Mouse (Mus musculus) right cerebral cortex, postnatal 36 days (tissue): ENCODE data around the gene Nagpa.
A peak's percentile ranks its signal among the peaks of the same experiment; 100 is the strongest.

Experiments
- DNase-seq, 2 experiments: peaks; one replicate each; pipeline ENCODE4 v3.0.0; 2022; ENCODE audit warnings: low spot score in 2 of 2, mixed read lengths in 1 of 2

Nagpa gene

DNA sequence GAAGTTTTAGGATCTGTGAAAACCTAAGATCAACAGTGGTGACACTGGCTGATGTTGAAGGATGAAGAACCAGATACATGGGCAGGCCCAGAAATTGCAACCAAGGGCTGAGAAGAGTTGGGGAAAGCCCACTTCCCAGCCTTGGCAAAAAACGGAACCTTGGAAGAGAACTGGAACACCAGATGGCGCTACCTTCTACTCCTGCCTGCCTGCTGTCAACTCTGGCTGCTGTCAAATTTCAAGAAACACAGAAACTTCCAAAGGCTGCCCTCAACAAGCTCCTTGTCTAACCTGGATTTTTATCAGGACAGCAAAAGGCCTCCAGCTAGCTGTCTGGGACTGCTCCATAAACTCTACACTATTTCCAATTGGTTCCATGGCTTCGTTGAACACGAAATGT, 1.1 kb downstream of the Nagpa start:
- DNase-seq, result no peak

DNA sequence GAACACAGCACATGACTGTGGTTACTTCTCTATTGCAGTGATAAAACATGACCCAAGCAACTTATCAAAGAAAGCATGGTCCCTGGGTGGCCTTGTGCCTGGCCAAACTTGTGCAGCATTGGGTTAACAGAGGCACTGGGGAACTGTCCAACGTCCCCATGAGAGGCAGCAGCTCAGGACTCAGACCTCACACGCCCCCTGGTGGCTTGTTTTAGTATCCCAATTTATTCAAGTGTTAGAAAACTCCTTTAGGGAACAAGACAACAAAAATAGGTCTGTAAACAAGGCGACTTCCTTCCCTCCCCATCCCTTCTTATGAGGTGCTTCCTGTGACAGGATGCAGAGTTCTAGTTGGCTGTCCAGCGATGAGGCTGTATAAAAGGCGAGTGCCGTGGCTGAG, 8.7 kb downstream of the Nagpa start:
- DNase-seq, result no peak

DNA sequence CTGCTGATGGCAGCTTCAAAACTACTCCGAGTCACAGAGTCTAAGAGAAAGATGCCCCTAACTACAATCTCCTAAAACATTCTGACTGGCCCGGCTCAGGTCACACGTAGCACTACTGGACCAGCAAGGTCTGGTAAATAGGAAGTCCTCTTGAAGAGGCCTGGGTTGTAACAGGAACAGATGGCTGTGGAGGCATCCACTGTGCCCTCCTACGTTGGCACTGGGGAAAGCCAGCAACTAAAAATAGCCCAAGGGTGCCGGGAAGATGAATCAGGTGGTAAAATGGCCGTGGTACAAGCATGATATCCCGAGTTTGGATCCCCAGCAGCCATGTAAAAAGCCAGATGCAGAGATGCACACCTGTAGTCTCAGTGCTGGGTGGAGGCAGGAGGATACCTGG, 17.6 kb downstream of the Nagpa start:
- peak; percentile 41 to 43 for DNase-seq

DNA sequence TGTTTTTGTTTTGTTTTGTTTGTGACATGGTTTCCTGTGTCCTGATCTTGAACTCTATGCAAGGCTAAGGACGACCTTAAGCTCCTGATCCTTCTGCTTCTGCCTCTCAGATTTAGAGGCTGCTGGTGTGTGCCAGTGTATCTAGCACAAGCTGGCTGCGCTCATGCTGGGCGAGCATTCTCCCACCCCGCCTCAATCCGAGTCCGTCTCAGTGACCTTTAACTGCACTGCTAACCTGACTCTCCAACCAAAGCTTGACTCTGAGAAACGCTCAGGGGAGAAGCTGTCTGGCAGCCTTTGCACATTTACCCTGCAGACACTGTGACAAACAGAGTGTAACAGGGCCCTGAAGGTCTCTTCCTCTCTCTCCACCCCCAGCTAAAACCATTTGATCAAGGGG, 18.1 kb downstream of the Nagpa start:
- DNase-seq, result no peak

DNA sequence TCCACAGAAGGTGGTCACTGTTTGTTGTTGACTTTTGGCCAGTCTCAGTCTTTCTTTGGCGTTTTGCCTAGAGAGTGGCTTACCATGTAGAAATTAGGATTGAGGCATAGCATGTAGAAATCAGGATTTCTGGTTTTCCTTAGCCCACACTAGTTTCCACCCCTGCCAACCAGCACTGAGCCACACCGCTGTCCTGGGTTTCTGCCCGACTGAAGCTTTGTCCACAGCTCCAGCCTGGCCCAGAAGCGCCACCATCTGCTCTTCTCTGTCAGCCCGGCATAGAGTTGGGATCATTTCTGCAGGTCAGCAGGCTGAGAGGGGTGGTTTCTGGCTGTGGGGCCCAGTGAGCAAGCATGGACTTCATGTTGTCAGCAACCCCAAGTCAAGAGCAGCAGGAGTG, 18.9 kb downstream of the Nagpa start:
- DNase-seq, result no peak

DNA sequence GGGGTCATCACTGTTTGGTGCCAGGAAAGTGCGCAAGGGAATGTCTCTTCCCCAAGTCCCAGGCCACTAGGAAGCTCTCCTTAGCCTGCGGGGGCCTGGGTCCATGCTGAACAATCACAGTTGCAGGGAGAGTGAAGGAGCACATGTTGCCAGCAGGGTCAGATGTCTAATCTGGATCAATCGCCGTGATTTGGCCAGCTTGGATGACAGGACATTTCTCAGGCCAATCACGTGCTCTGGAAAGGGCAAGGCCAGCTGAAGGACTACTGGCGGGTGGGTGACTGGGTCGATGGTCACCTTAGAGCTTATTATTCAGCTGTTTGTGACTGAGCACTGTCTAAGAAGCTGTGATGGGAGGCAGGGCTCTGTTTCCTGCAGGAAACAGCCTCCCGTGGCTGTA, 19.7 kb downstream of the Nagpa start:
- DNase-seq, result no peak

DNA sequence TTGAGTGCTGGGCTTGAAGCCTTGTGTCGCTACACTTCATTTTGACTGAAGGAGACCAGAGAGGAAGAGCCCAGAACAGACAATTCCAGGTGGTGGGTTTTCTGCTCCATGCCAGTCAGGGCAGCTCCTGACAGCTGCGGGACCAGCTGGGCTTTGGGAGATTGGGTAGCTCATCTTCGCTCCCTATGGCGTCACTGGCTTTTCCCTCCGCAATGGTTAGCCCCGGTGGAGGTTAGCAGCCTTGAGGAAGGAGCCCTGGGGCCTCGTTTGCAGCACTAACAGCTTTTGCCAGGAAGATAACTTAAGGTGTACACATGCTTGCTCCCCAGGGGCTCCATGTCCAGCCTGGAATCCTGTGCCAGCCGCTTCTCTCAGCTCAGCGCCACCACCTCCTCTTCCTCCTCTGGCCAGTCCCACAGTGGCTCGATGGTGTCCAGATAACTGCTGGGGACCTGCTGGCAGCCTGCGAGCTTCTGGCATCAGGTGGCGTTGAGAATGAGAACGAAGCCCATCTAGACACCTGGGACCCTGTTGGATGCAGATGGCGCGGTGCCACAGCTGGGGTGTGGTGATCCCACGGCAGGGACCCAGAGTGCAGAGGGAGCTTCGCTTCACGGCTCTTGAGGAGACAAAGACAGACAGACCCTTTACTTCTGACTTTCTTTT, 20.4 kb downstream of the Nagpa start:
- DNase-seq, result no peak

DNA sequence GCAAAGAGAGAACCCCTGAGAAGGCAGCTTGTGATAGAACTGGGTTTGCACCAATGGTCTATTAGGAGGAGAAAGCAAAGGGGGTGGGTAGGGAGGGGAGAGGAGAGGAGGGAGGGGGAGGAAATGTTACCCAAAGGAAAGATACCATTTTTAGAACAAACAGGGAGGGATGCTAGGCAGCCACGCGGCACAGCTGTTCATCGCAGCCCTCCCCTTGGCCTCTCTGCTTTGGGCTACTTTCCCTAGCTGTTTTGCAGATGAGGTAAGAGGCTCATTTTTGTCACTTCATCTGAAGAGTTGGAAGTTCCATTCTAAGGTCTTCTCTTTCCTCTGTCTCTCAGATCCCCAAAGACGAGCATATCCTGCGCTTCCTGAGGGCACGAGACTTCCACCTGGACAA, 31.2 kb downstream of the Nagpa start:
- DNase-seq, result no peak

DNA sequence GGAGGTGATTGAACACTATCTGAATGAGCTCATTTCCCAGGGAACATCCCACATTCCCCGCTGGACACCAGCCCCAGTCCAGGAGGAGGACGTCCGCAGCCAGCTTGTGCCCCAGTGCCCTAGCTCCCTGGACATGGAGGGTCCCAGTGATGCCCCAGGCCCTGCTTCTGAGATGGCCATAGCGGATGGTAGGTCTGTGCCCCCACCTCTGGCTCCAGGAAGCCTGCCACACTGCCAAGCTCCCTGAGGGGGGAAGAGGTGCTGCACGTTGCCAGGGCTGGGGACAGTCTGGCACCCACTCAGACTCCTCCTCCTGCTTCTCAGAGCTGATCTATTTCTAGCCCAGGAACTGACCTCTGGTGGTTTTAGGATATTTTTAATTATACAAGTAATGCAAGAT, 35.0 kb downstream of the Nagpa start:
- no peak for DNase-seq

DNA sequence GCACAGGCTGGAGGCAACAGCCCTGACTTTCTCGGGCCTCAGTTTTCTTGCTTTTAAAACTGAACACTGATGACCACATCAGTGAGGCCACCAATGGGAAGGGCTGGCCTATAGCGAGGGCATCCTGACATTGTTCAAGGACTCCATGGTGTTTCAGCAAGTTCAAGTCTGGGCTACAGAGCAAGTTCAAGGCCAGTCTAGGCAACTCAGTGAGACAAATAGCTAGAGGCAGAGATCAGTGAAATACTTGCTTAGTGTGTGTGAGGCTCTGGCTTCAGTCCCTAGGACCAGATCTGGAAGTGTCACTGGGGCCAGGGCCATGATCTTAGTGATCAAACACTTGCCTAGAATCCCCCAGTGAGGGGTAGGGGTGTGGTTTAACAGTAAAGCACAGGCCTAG, 35.8 kb downstream of the Nagpa start:
- DNase-seq, result no peak

DNA sequence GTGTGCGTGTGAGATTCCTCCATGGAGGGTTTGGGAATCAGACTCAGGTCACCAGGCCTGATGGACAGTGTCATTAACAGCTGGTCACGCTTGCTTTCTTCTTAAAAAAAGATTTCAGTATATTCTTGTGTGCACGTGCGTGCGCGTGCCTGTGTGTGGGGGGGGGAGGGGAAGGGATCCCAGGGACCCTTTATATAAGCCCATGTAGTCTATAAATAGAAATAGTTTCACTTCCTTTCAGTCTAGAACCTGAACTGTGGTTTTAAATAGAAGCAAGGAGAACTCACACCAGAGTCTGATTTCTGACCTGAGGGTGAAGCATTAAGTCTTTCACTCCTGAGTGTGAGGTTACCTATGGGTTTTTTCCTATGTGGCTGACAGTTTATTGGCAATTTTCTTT, 39.5 kb downstream of the Nagpa start:
- DNase-seq, result no peak

DNA sequence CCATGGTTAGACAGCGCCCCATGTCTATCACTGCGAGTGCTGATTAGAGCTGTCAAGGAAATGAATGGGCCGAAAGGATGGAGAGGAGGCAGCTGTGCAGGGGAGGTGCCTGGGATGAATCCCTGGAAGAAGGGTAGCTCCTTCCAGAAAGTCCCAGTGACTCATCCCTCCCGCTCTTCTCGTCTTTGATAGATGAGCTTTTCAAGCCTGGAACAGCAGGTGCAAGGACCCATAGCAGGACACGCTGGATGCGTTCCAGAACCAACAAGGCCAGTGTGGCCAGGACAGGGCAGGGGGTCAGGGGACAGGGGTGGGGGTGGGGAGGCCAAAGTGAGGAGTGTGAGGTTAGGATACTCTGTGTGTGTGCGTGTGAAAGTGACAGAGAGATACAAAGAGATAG, 44.6 kb downstream of the Nagpa start:
- no peak for DNase-seq

DNA sequence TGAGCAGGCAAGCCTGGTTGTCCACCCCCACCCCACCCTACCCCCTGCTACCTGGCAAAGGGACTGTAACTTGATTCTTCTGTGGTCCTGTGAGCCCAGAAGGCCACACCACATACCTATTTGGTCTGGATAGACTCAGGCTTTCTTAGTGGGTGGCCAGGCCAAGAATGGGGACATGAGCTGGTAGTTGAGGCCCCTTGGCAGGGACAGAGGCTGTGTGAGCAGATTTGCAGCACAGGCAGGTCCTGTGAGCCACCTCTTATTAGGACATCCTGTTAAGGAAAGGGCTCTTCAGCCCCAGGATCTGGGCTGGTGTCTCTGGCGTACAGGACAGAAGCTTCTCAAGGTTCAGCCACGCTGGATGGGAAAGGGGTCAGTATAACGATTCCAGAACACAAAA, 46.7 kb downstream of the Nagpa start:
- DNase-seq, result no peak

DNA sequence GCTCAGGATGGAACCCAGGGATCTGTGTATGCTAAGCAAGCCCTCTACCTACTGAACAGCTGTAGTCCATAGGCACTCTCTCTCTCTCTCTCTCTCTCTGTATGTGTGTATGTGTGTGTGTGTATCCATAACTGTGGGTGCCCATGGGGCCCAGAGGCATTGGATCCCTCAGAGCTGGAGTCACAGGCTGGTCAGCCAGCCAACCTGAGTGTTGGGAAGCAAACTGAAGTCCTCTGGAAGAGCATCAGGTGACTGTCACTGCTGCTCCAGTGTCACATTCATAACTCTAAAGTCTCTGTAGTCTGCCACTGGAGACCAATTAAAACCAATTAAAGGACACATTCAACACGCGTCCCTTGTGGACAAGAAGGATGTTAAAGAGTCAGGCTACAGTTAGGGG, 47.3 kb downstream of the Nagpa start:
- DNase-seq, result no peak

DNA sequence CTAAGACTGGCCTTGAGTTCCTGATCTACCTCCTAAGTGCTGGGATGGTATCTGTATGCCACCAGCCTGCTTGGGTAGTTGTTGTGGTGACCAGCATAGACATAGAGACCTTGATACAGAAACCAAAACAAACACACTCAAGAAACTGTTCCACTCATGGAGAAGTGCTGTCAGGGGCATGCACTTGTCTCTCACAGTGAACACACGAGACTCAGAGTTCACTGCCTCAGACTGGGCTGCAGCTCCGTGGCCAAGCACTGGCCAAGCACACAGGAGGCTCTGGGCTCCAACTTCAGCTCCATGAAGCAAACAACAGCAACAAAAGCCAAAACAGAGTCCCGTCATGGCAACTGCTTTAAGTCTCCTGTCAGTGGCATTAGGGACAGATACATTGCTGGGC, 48.8 kb downstream of the Nagpa start:
- DNase-seq, result no peak

DNA sequence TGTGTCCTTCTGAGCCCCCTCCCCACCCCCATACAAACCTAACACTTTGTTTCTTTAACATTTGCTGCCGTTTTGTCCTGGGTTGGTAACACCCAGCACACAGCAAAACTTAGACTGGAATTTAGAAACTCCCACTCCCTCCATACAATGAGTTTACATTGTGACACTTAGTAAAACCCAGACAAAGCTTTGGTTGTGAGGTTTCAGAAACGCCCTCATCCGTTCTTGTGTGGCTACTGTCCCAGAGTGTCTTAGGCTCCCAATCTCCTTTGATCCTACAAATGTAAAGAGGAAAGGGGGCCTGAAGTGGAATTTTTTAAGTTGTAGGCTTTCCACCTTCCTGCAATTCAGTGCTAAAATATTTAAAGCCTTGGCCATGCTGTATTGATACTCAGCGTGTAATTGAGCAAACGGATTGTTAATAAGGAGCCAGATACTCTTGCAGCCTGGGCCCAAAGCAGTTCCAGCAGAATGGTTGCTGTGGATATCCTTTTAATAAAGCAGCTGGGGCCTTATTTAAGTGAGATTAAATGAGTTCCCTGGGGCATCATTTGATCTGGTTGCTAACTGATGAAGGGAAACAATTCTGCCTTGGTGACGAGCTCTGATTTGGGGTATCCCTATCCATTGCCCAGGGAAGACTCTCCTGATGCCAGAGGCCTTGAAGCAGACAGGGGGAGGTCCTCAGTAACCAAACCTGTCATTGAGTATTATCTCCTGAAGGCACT, 50.3 kb downstream of the Nagpa start:
- no peak for DNase-seq

DNA sequence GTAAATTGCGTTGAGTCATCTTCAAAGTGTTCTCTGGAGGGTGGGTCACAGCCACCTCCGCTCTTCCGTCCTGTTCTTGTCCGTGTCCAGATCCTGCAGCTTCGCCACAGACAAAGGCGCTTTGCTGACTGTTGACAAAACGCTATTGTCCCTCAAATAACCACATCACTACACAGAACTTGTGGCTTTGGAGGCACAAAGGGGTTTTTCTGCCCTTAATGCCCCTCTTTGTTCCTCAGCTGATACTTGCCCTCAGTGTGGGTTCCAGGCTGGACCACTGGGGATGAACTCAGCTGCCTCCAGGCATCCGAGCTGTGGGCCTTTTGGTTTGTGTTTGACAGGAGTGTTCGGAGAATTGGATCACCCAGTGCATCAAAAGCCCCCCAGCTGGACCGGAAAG, 53.3 kb downstream of the Nagpa start:
- DNase-seq, result no peak

DNA sequence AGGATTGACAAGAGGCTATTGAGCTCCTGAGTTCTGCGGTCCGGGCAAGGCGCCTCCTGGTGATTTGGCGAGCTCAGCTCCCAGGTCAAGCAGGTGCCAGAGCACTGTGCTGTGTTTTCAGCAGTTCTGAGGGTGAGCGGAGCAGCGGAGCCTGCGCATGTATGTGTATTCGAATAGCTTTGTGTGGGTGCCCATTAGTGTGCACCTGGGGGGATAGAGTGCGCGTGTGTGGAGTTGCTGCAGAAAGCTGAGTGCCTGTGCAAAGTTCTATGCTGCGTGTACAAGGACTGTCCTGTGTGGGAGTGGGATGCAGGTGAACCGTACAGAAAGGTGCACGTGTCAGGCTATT, 56.8 kb downstream of the Nagpa start, which contains the start of gene Sec14l5:
TSS of gene Sec14l5 (plus strand) at position 73 of the 349 bp plus-strand sequence.
- DNase-seq, result no peak

DNA sequence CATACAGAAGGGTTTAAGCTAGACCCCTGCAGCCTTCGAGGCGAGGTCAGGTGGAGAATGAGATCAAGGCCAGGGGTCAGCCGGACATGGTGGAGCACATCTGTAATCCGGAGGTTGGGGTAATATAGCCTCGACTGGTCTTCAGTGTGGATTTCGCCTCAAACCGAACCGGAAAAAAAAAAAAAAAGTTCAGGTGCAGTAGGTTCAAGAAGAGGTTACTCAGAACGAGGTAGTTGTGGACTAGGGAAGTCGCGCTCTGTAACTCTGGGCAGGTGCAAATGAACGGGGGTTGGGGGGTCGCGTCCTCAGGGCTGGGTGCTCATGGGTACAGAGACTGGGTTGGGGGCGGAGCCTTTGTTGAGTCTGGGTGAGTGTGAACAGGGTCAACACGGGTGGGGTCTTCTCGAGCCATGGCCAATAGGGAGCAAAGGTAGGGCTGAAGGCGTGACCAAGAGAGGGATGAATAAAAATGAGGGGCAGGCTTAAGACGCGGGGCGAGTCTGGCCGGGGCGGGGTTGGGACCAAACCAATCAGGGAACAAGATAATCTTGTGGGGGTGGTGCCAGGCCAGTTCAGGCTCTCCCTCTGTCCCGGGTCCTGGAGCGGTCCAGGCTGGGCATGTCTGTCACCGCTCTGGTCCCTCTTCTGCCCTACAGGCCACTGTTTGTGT, 57.3 kb downstream of the Nagpa start:
- DNase-seq, result peak in 1 of 2 experiments; percentile 23

DNA sequence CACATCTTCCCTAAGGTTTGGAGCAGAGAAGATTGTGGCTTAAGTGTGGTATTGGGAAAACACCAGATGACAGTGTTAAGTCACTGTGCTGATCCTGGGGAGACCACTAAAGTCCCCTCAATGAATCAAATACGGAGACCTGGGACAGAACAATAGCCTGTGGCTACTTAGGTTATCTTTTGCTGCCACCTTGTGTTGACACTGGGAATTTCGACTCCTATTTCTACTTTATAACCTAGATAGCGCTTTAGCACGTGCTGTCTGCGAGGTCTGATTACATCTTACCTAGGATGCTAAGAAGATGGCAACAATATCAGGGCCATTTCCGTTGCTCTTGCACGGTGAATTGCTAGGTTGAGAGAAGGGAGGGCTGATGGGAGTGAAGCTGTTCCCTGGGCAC, 58.2 kb downstream of the Nagpa start:
- DNase-seq, result peak; percentile 37 to 53
